Mouse (Mus musculus) brown adipose tissue, adult 24 weeks (tissue): Measurements from ENCODE around the gene Mtmr11. TPM values are rescaled to one million over a fixed set of nuclear protein-coding genes. Genes with fewer than 3 reads are reported as not detected.
"Not testable (repeated sequence)": the region's sequence is repeated elsewhere in the genome, so short reads cannot be mapped to it uniquely, and the experiment has no call there.

Experiments used
- H3K27ac ChIP-seq: fragments of 200-500 bp; replicated peaks from 2 replicates; pipeline ENCODE4 v1.5.1; 2012; ENCODE audit warnings: low read depth, mild to moderate bottlenecking, low read length
- H3K4me1 ChIP-seq: fragments of 200-500 bp; 2 replicates; pipeline ENCODE4 v1.6.1; 2012; ENCODE audit warnings: low read length, mixed read lengths; ENCODE audit not compliant: control insufficient read depth, insufficient read depth, insufficient read length
- H3K4me3 ChIP-seq: fragments of 200-500 bp; 2 replicates; pipeline ENCODE4 v1.5.1; 2012; ENCODE audit warnings: low read depth, mild to moderate bottlenecking, low read length, moderate library complexity; ENCODE audit not compliant: insufficient read depth
- polyA plus RNA-seq: library from polyadenylated mRNA; stranded (reverse); fragments of >200 nt; gene quantifications from 2 replicates; pipeline ENCODE4 v1.2.4, GENCODE M21; 2012; ENCODE audit not compliant: missing spikeins, insufficient read depth, insufficient read length

Mtmr11 gene
- polyA plus RNA-seq, 1 experiment, result 2.9 TPM

GRCm38 (mm10) chr3:96160803-96161516 lies 844 bp upstream of the Mtmr11 start:
- peak overlapping the region; percentile 70 for H3K4me3 ChIP-seq
- H3K4me1 ChIP-seq, result peaks cover 8% of the 10 kb centered on the region
- peak overlapping the region; percentile 59 for H3K27ac ChIP-seq

GRCm38 (mm10) chr3:96163040-96163439 lies 1.2 kb downstream of the Mtmr11 start:
- Histone ChIP-seq H3K4me1 (peaks cover 8% of the 10 kb centered on the region), H3K4me3 (no peak overlapping the region), H3K27ac (no peak overlapping the region)

GRCm38 (mm10) chr3:96168466-96169158 lies 6.8 kb downstream of the Mtmr11 start:
- Histone ChIP-seq H3K27ac (peak overlapping the region; percentile 95), H3K4me3 (peak overlapping the region; percentile 55)

GRCm38 (mm10) chr3:96170276-96170675 lies 8.5 kb downstream of the Mtmr11 start:
- Histone ChIP-seq H3K27ac (peak overlapping the region; percentile 96), H3K4me1 (peaks cover 18% of the 10 kb centered on the region), H3K4me3 (peak overlapping the region; percentile 77; the same call in 1 of the 2 replicates)

More at GRCm38 (mm10) chr3:96168466-96169158, 6.8 kb downstream of the Mtmr11 start:
- H3K4me1 ChIP-seq, result peaks cover 18% of the 10 kb centered on the region

- H3K27ac ChIP-seq, result peak overlapping the region; percentile 96
- H3K4me3 ChIP-seq, result peak overlapping the region; percentile 77
- peaks cover 18% of the 10 kb centered on the region for H3K4me1 ChIP-seq
Observed at GRCm38 (mm10) chr3:96170976-96171545, 9.3 kb downstream of the Mtmr11 start.

- peak overlapping the region; percentile 77 for H3K4me3 ChIP-seq
- peak overlapping the region; percentile 96 for H3K27ac ChIP-seq
- H3K4me1 ChIP-seq, result peaks cover 18% of the 10 kb centered on the region
Observed at GRCm38 (mm10) chr3:96171583-96172196, 9.9 kb downstream of the Mtmr11 start.

GRCm38 (mm10) chr3:96172197-96173178 lies 10.7 kb downstream of the Mtmr11 start, which contains the start of gene Sf3b4:
TSS of gene Sf3b4 (plus strand) at chr3:96172332.
- Histone ChIP-seq H3K27ac (peak within 1 kb of the TSS; percentile 96), H3K4me1 (peaks cover 18% of the 10 kb centered on the region), H3K4me3 (peak within 1 kb of the TSS; percentile 98)

GRCm38 (mm10) chr3:96173185-96173584 lies 11.4 kb downstream of the Mtmr11 start:
- no peak overlapping the region for H3K27ac ChIP-seq
- H3K4me1 ChIP-seq, result peaks cover 18% of the 10 kb centered on the region
- peak overlapping the region; percentile 98 for H3K4me3 ChIP-seq

- H3K27ac ChIP-seq, H3K4me3 ChIP-seq: not testable (repeated sequence)
- peaks cover 18% of the 10 kb centered on the region for H3K4me1 ChIP-seq
Observed at GRCm38 (mm10) chr3:96174042-96174441, 12.2 kb downstream of the Mtmr11 start.

GRCm38 (mm10) chr3:96175251-96175650 lies 13.4 kb downstream of the Mtmr11 start:
- H3K27ac ChIP-seq, result no peak overlapping the region
- peaks cover 16% of the 10 kb centered on the region for H3K4me1 ChIP-seq
- H3K4me3 ChIP-seq, result no peak overlapping the region

- H3K4me1 ChIP-seq, result no peaks in the 10 kb centered on the region; the same call in 1 of the 2 replicates
- no peak overlapping the region for H3K4me3 ChIP-seq
- H3K27ac ChIP-seq, result no peak overlapping the region
Observed at GRCm38 (mm10) chr3:96178427-96178826, 16.6 kb downstream of the Mtmr11 start.

- Histone ChIP-seq H3K4me3 (no peak overlapping the region), H3K27ac (no peak overlapping the region), H3K4me1 (no peaks in the 10 kb centered on the region; the same call in 1 of the 2 replicates)
Observed at GRCm38 (mm10) chr3:96178902-96179301, 17.1 kb downstream of the Mtmr11 start.

GRCm38 (mm10) chr3:96179531-96179930 lies 17.7 kb downstream of the Mtmr11 start:
- no peak overlapping the region for H3K4me3 ChIP-seq
- no peak overlapping the region for H3K27ac ChIP-seq
- H3K4me1 ChIP-seq, result no peaks in the 10 kb centered on the region
